ENCODE assay signal across 8 mouse cellular contexts in the genomic region with DNA sequence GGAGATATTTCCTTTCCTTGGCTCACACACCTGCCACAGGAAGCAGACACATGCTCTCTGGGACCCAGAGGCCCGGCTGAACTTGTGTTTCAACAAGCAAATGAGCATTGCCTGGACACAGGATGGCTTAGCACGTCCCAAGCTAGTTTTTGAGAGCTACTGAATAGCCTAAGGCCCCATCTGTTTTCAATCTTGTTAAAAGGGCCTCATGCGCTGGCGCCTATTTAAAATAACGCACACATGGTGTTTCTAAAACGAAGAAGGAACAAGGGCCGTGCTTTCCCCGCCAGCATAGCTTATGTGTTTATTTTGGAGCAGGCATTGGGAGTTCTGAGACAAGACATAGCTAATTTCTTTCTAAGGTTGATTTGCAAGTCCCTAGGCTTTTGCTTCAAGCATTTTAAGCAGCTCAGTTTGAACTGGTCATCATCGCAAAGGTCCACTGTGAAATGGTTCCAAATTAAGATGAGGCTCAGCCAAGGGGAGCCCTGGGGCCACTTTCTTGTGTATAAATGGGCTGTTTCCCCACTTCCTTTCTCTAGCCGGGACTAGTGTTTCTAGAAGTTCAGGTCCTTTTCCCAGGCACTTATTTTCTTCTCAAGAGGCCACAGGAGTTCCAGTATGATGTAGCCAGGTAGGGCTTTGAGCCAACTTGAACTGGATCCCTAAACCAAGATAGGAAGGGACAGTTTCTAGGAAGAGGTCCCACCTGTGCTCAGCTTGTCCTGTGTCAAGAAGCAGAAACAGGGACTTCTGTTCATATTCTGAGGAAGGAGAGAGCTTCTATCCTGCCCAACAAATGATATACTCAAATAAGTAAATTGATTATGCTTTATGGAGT.
DNase-seq lines count a peak whose midpoint lies in the region; ATAC-seq lines count a peak whose summit lies in the region.

No protein-coding gene starts in this region.

- ATAC-seq in hindbrain, embryonic 16.5 days = peak; percentile 57; the same call in 1 of the 2 replicates
- peak; percentile 76; the same call in 1 of the 2 replicates for ATAC-seq in stomach, embryonic 15.5 days (ENCODE audit: insufficient read depth, low FRiP score, low read depth)

- H3K9ac ChIP-seq in hindbrain, embryonic 16.5 days (ENCODE audit: low read depth, low read length) = no peak overlapping the region
- no peak overlapping the region for H3K9ac ChIP-seq in stomach, embryonic 15.5 days

- H3K27ac ChIP-seq in hindbrain, embryonic 16.5 days (ENCODE audit: low read depth, low read length) = peak overlapping the region; percentile 25; the same call in 1 of the 2 replicates
- peak overlapping the region; percentile 84 for H3K27ac ChIP-seq in limb, embryonic 10.5 days
- H3K27ac ChIP-seq in stomach, embryonic 15.5 days = peak overlapping the region; percentile 74

- no peaks in the 10 kb centered on the region for H3K36me3 ChIP-seq in hindbrain, embryonic 16.5 days (ENCODE audit: control insufficient read depth, insufficient read depth, low read length)
- H3K36me3 ChIP-seq in limb, embryonic 10.5 days = no peaks in the 10 kb centered on the region
- no peaks in the 10 kb centered on the region for H3K36me3 ChIP-seq in stomach, embryonic 15.5 days

- H3K27me3 ChIP-seq in hindbrain, embryonic 16.5 days (replicated peaks; ENCODE audit: control insufficient read depth, insufficient read depth, low read length) = no peaks in the 10 kb centered on the region
- no peaks in the 10 kb centered on the region for H3K27me3 ChIP-seq in limb, embryonic 10.5 days (ENCODE audit: low read depth, poor library complexity, severe bottlenecking)
- no peaks in the 10 kb centered on the region for H3K27me3 ChIP-seq in stomach, embryonic 15.5 days (replicated peaks)

- peaks cover 4% of the 10 kb centered on the region; the same call in 1 of the 2 replicates for H3K4me1 ChIP-seq in hindbrain, embryonic 16.5 days (ENCODE audit: control insufficient read depth, insufficient read depth, low read depth, low read length)
- peaks cover 36% of the 10 kb centered on the region for H3K4me1 ChIP-seq in limb, embryonic 10.5 days
- H3K4me1 ChIP-seq in stomach, embryonic 15.5 days = peaks cover 8% of the 10 kb centered on the region; the same call in 1 of the 2 replicates

- H3K4me3 ChIP-seq in hindbrain, embryonic 16.5 days (ENCODE audit: low read length) = no peak overlapping the region
- H3K4me3 ChIP-seq in limb, embryonic 10.5 days = no peak overlapping the region
- no peak overlapping the region for H3K4me3 ChIP-seq in stomach, embryonic 15.5 days (replicated peaks)

- DNase-seq in spleen, postnatal 36 days (ENCODE audit: low spot score in 2 of 2) = peak; percentile 1 to 2
- DNase-seq in spleen, postnatal 10 days (ENCODE audit: low spot score in 2 of 2) = no peak
- peak; percentile 92 for DNase-seq in forelimb bud, embryonic 11.5 days (ENCODE audit: low read depth, low spot score)
- peak; percentile 73 for DNase-seq in limb, embryonic 10.5 days (ENCODE audit: low spot score)
- DNase-seq in retina, postnatal 1 day = no peak
- DNase-seq in natural killer cell, adult 2 months (ENCODE audit: low spot score in 2 of 2) = no peak

- H3K9me3 ChIP-seq in hindbrain, embryonic 16.5 days (ENCODE audit: control insufficient read depth, low read length) = no peaks in the 10 kb centered on the region
- no peaks in the 10 kb centered on the region for H3K9me3 ChIP-seq in limb, embryonic 10.5 days (replicated peaks)
- H3K9me3 ChIP-seq in stomach, embryonic 15.5 days = no peaks in the 10 kb centered on the region

- no peak overlapping the region for H3K4me2 ChIP-seq in hindbrain, embryonic 16.5 days (ENCODE audit: low read length)
- H3K4me2 ChIP-seq in stomach, embryonic 15.5 days = no peak overlapping the region

- 47% methylated on average over 10 of the region's 10 CpGs for WGBS in hindbrain, embryonic 16.5 days
- 19% methylated on average over 10 of the region's 10 CpGs for WGBS in limb, embryonic 10.5 days
- 27% methylated on average over 10 of the region's 10 CpGs for WGBS in stomach, embryonic 15.5 days

Comparison
In these comparisons a context has a peak if more than half of its experiments do, and no peak if none do; other contexts are left out.
1. DNase-seq: peak in spleen, postnatal 36 days (2 of 2), forelimb bud, embryonic 11.5 days (single experiment) and limb, embryonic 10.5 days (single experiment); none in spleen, postnatal 10 days (0 of 2), retina, postnatal 1 day (single experiment) and natural killer cell, adult 2 months (0 of 2).
2. H3K27ac ChIP-seq: peak in every context shown above with its lines; median percentile 84 in limb, embryonic 10.5 days; 74 in stomach, embryonic 15.5 days; 25 in hindbrain, embryonic 16.5 days.